Mouse (Mus musculus): ENCODE data around the gene Prkcz.

- TF ChIP-seq CTCF (IDR thresholded peaks at IDR 0.05; ENCODE audit: extremely low read depth, insufficient read length, insufficient replicate concordance, low read depth, low read length) (no peak), POLR2A (IDR thresholded peaks at IDR 0.05; ENCODE audit: low read depth, low read length) (no peak)
Measured at GRCm38 (mm10) chr4:155345608-155345953, 15.6 kb downstream of the Prkcz start.
